Mouse (Mus musculus): ENCODE measurements around the gene Trim67. TPM values are rescaled to one million over a fixed set of nuclear protein-coding genes. Genes with fewer than 3 reads are reported as not detected.

The Trim67 gene
- polyA plus RNA-seq, 1 experiment from 2014 or later = 35.8 TPM

- Histone ChIP-seq H3K9ac (no peak overlapping the region), H3K36me3 (replicated peaks; ENCODE audit: control insufficient read depth, insufficient read depth) (peaks cover 58% of the 10 kb centered on the region), H3K4me3 (replicated peaks; ENCODE audit: low read length) (no peak overlapping the region), H3K27me3 (ENCODE audit: control insufficient read depth, insufficient read depth, low read length) (no peaks in the 10 kb centered on the region), H3K9me3 (ENCODE audit: control insufficient read depth, low read length) (no peaks in the 10 kb centered on the region), H3K4me1 (replicated peaks; ENCODE audit: control insufficient read depth, insufficient read depth, low read length) (no peaks in the 10 kb centered on the region), H3K27ac (no peak overlapping the region), H3K4me2 (replicated peaks) (no peak overlapping the region)
- DNase-seq (ENCODE audit: low spot score) (no peak), ATAC-seq (ENCODE audit: low FRiP score) (no peak)
- 94% methylated on average over 7 of the region's 7 CpGs for WGBS
These were observed 78.6 kb downstream of the Trim67 start for GRCm38 (mm10) chr8:124871474-124871873.

- Histone ChIP-seq H3K36me3 (replicated peaks; ENCODE audit: control insufficient read depth, insufficient read depth) (peaks cover 64% of the 10 kb centered on the region), H3K9me3 (ENCODE audit: control insufficient read depth, low read length) (no peaks in the 10 kb centered on the region), H3K27ac (no peak overlapping the region), H3K4me3 (replicated peaks; ENCODE audit: low read length) (no peak overlapping the region), H3K4me1 (replicated peaks; ENCODE audit: control insufficient read depth, insufficient read depth, low read length) (no peaks in the 10 kb centered on the region), H3K27me3 (ENCODE audit: control insufficient read depth, insufficient read depth, low read length) (no peaks in the 10 kb centered on the region), H3K9ac (no peak overlapping the region), H3K4me2 (replicated peaks) (no peak overlapping the region)
- DNase-seq (ENCODE audit: low spot score) (no peak), ATAC-seq (ENCODE audit: low FRiP score) (no peak)
- whole genome bisulfite sequencing = 94% methylated on average over 7 of the region's 7 CpGs
These were observed 79.2 kb downstream of the Trim67 start for GRCm38 (mm10) chr8:124872081-124872480.

- 97% methylated on average over 5 of the region's 5 CpGs for WGBS
- Histone ChIP-seq H3K4me3 (replicated peaks; ENCODE audit: low read length) (no peak overlapping the region), H3K27ac (no peak overlapping the region), H3K9ac (no peak overlapping the region), H3K4me1 (replicated peaks; ENCODE audit: control insufficient read depth, insufficient read depth, low read length) (no peaks in the 10 kb centered on the region), H3K36me3 (replicated peaks; ENCODE audit: control insufficient read depth, insufficient read depth) (peaks cover 71% of the 10 kb centered on the region), H3K9me3 (ENCODE audit: control insufficient read depth, low read length) (no peaks in the 10 kb centered on the region), H3K27me3 (ENCODE audit: control insufficient read depth, insufficient read depth, low read length) (no peaks in the 10 kb centered on the region), H3K4me2 (replicated peaks) (no peak overlapping the region)
- no peak for DNase-seq (ENCODE audit: low spot score)
- ATAC-seq (ENCODE audit: low FRiP score) = no peak
These were observed 79.8 kb downstream of the Trim67 start for GRCm38 (mm10) chr8:124872690-124873089.

GRCm38 (mm10) chr8:124878141-124878540 is 85.2 kb downstream of the Trim67 start:
- H3K27ac ChIP-seq = no peak overlapping the region
- DNase-seq (ENCODE audit: low spot score) (no peak), ATAC-seq (ENCODE audit: low FRiP score) (no peak)
- H3K36me3 ChIP-seq (replicated peaks; ENCODE audit: control insufficient read depth, insufficient read depth) = peaks cover 94% of the 10 kb centered on the region
- 92% methylated on average over 5 of the region's 5 CpGs for WGBS
- H3K9me3 ChIP-seq (ENCODE audit: control insufficient read depth, low read length) = no peaks in the 10 kb centered on the region
- H3K9ac ChIP-seq = no peak overlapping the region
- no peaks in the 10 kb centered on the region for H3K4me1 ChIP-seq (replicated peaks; ENCODE audit: control insufficient read depth, insufficient read depth, low read length)
- H3K27me3 ChIP-seq (ENCODE audit: control insufficient read depth, insufficient read depth, low read length) = no peaks in the 10 kb centered on the region
- H3K4me2 ChIP-seq (replicated peaks) = no peak overlapping the region
- no peak overlapping the region for H3K4me3 ChIP-seq (replicated peaks; ENCODE audit: low read length)

GRCm38 (mm10) chr8:124878946-124879526 is 86.1 kb downstream of the Trim67 start:
- Histone ChIP-seq H3K27me3 (ENCODE audit: control insufficient read depth, insufficient read depth, low read length) (no peaks in the 10 kb centered on the region), H3K9ac (no peak overlapping the region), H3K4me1 (replicated peaks; ENCODE audit: control insufficient read depth, insufficient read depth, low read length) (no peaks in the 10 kb centered on the region), H3K36me3 (replicated peaks; ENCODE audit: control insufficient read depth, insufficient read depth) (peaks cover 94% of the 10 kb centered on the region), H3K4me3 (replicated peaks; ENCODE audit: low read length) (no peak overlapping the region), H3K4me2 (replicated peaks) (no peak overlapping the region), H3K27ac (no peak overlapping the region), H3K9me3 (ENCODE audit: control insufficient read depth, low read length) (no peaks in the 10 kb centered on the region)
- no peak for DNase-seq (ENCODE audit: low spot score)
- ATAC-seq (ENCODE audit: low FRiP score) = no peak
- 92% methylated on average over 10 of the region's 10 CpGs for WGBS

Other genes starting within 250 kb of the Trim67 start
- 0.76 and 1.1 TPM in 2 replicates for gene Agt, start 223.4 kb upstream of the Trim67 start, polyA plus RNA-seq (2014; fragmentation: Nextera tagmentation; extraction: Ambion mirVana)
- 0.11 and 0.53 TPM in 2 replicates for gene Capn9, start 217.0 kb upstream of the Trim67 start, polyA plus RNA-seq (2014; fragmentation: Nextera tagmentation; extraction: Ambion mirVana)
- 26.6 and 27.3 TPM in 2 replicates for gene 2310022B05Rik, start 129.7 kb upstream of the Trim67 start, polyA plus RNA-seq (2014; fragmentation: Nextera tagmentation; extraction: Ambion mirVana)
- gene Ttc13, start 71.1 kb upstream of the Trim67 start, polyA plus RNA-seq (2014; fragmentation: Nextera tagmentation; extraction: Ambion mirVana) = 71.1 and 74.3 TPM in 2 replicates
- 32.0 and 32.7 TPM in 2 replicates for gene Arv1, start 71.0 kb upstream of the Trim67 start, polyA plus RNA-seq (2014; fragmentation: Nextera tagmentation; extraction: Ambion mirVana)
- gene Fam89a, start 41.3 kb upstream of the Trim67 start, polyA plus RNA-seq (2014; fragmentation: Nextera tagmentation; extraction: Ambion mirVana) = 1.0 and 1.2 TPM in 2 replicates
- gene Gnpat, start 69.9 kb downstream of the Trim67 start, polyA plus RNA-seq (2014; fragmentation: Nextera tagmentation; extraction: Ambion mirVana) = 72.3 and 80.2 TPM in 2 replicates
- gene 2810004N23Rik, start 70.0 kb downstream of the Trim67 start, polyA plus RNA-seq (2014; fragmentation: Nextera tagmentation; extraction: Ambion mirVana) = 18.4 and 21.0 TPM in 2 replicates
- gene Exoc8, start 104.6 kb downstream of the Trim67 start, polyA plus RNA-seq (2014; fragmentation: Nextera tagmentation; extraction: Ambion mirVana) = 14.7 and 14.8 TPM in 2 replicates
- 8.2 and 9.3 TPM in 2 replicates for gene Sprtn, start 104.8 kb downstream of the Trim67 start, polyA plus RNA-seq (2014; fragmentation: Nextera tagmentation; extraction: Ambion mirVana)
- gene Egln1, start 156.2 kb downstream of the Trim67 start, polyA plus RNA-seq (2014; fragmentation: Nextera tagmentation; extraction: Ambion mirVana) = 21.1 and 22.9 TPM in 2 replicates
- 218 and 247 TPM in 2 replicates for gene Tsnax, start 219.9 kb downstream of the Trim67 start, polyA plus RNA-seq (2014; fragmentation: Nextera tagmentation; extraction: Ambion mirVana)

Measured in hindbrain, embryonic 14.5 days (tissue).